ENCODE assay signal across 7 mouse cellular contexts in genomic region chr17:34187261-34187916, GRCm38 (mm10). TPM values are rescaled to one million over a fixed set of nuclear protein-coding genes. Genes with fewer than 3 reads are reported as not detected.
DNase-seq lines count a peak whose midpoint lies in the region; ATAC-seq lines count a peak whose summit lies in the region.

Gene Tap1 (plus strand): TSS chr17:34187553.
Gene Psmb9 (minus strand): TSS chr17:34187764.

- under 1% methylated on average over 46 of the region's 46 CpGs for WGBS in intestine, embryonic 16.5 days
- under 1% methylated on average over 46 of the region's 46 CpGs for WGBS in midbrain, embryonic 11.5 days

- peak within 1 kb of the TSS; percentile 78 for H3K9ac ChIP-seq in intestine, embryonic 16.5 days (ENCODE audit: low read depth, low read length)
- H3K9ac ChIP-seq in midbrain, embryonic 11.5 days (ENCODE audit: low read length): peak within 1 kb of the TSS; percentile 33

- H3K4me3 ChIP-seq in intestine, embryonic 16.5 days (ENCODE audit: low read length): peak within 1 kb of the TSS; percentile 62
- H3K4me3 ChIP-seq in midbrain, embryonic 11.5 days (ENCODE audit: low read depth, low read length): peak within 1 kb of the TSS; percentile 30

- no peaks in the 10 kb centered on the region for H3K9me3 ChIP-seq in intestine, embryonic 16.5 days (ENCODE audit: control insufficient read depth, low read length)
- no peaks in the 10 kb centered on the region for H3K9me3 ChIP-seq in midbrain, embryonic 11.5 days (ENCODE audit: control insufficient read depth, low read length)

- H3K27ac ChIP-seq in intestine, embryonic 16.5 days (ENCODE audit: low read length): peak within 1 kb of the TSS; percentile 78
- no peak within 1 kb of the TSS for H3K27ac ChIP-seq in midbrain, embryonic 11.5 days (ENCODE audit: low read depth, low read length)

- intact Hi-C loops in left cerebral cortex, postnatal 36 days (cut with DNase I): no loop called here

- ATAC-seq in intestine, embryonic 16.5 days: peak; percentile 98
- peak; percentile 88 for ATAC-seq in midbrain, embryonic 11.5 days (ENCODE audit: low FRiP score)

- H3K4me1 ChIP-seq in intestine, embryonic 16.5 days (ENCODE audit: control insufficient read depth, insufficient read depth, low read length): peaks cover 13% of the 10 kb centered on the region
- H3K4me1 ChIP-seq in midbrain, embryonic 11.5 days (ENCODE audit: control insufficient read depth, insufficient read depth, low read length): peaks cover 11% of the 10 kb centered on the region

- H3K36me3 ChIP-seq in intestine, embryonic 16.5 days (ENCODE audit: control insufficient read depth, insufficient read depth, low read length): no peaks in the 10 kb centered on the region
- no peaks in the 10 kb centered on the region for H3K36me3 ChIP-seq in midbrain, embryonic 11.5 days (ENCODE audit: control insufficient read depth, insufficient read depth, low read length)

- no peaks in the 10 kb centered on the region; the same call in 1 of the 2 replicates for H3K27me3 ChIP-seq in intestine, embryonic 16.5 days (replicated peaks; ENCODE audit: control insufficient read depth, insufficient read depth, low read length)
- peaks cover 39% of the 10 kb centered on the region for H3K27me3 ChIP-seq in midbrain, embryonic 11.5 days (ENCODE audit: control insufficient read depth, insufficient read depth, low read length)

- peak within 1 kb of the TSS; percentile 97 for H3K4me2 ChIP-seq in intestine, embryonic 16.5 days (ENCODE audit: low read depth, low read length)
- H3K4me2 ChIP-seq in midbrain, embryonic 11.5 days: peak within 1 kb of the TSS; percentile 55

- DNase-seq in adrenal gland, adult 8-10 months: peak; percentile 97
- DNase-seq in embryo, embryonic 9.5 days (ENCODE audit: extremely low spot score): peak; percentile 93
- peak; percentile 94 to 97 for DNase-seq in gastrocnemius, postnatal 4 days (ENCODE audit: low spot score in 2 of 2)
- DNase-seq in left cerebral cortex, postnatal 36 days (ENCODE audit: low spot score in 2 of 2): peak; percentile 93
- DNase-seq in midbrain, embryonic 11.5 days (ENCODE audit: low spot score, missing footprints): peak; percentile 99
- peak; percentile 96 for DNase-seq in skeletal muscle tissue, adult 2 months (ENCODE audit: low read depth, low spot score)

RNA-seq across cellular contexts. Expression of gene Tap1, which starts in this region (rescaled TPM):
- 10 to 100 TPM; 19.5 to 22.2 (median 21.3) TPM for total RNA-seq in adrenal gland, adult 8-10 months (2022)
- 1 to 10 TPM; 4.4 to 5.4 TPM for total RNA-seq in gastrocnemius, postnatal 4 days (2021)
- polyA plus RNA-seq in intestine, embryonic 16.5 days (2015; fragmentation: Nextera tagmentation; extraction: Ambion mirVana): 8.4 and 8.5 TPM in 2 replicates
- 1 to 10 TPM; 1.9 to 2.0 TPM for total RNA-seq in left cerebral cortex, postnatal 36 days (2021)
- polyA plus RNA-seq in midbrain, embryonic 11.5 days (2014; fragmentation: Nextera tagmentation; extraction: Ambion mirVana): 0.77 and 1.7 TPM in 2 replicates

RNA-seq across cellular contexts. Expression of gene Psmb9, which starts in this region (rescaled TPM):
- total RNA-seq in adrenal gland, adult 8-10 months (2022): 10 to 100 TPM; 16.7 to 30.6 (median 25.5) TPM
- 1 to 10 TPM; 1.6 to 4.1 TPM for total RNA-seq in gastrocnemius, postnatal 4 days (2021)
- polyA plus RNA-seq in intestine, embryonic 16.5 days (2015; fragmentation: Nextera tagmentation; extraction: Ambion mirVana): 13.4 and 15.3 TPM in 2 replicates
- total RNA-seq in left cerebral cortex, postnatal 36 days (2021): 1 to 10 TPM in 1 of 2 experiments, under 1 TPM in 1; 0.77 to 1.1 TPM
- polyA plus RNA-seq in midbrain, embryonic 11.5 days (2014; fragmentation: Nextera tagmentation; extraction: Ambion mirVana): 1.0 and 1.3 TPM in 2 replicates
